Mouse (Mus musculus) intestine, embryonic 14.5 days (tissue): ENCODE data around the gene Ccdc27. TPM values are rescaled to one million over a fixed set of nuclear protein-coding genes. Genes with fewer than 3 reads are reported as not detected.

ENCODE experiments used
- ATAC-seq: fragments of 200-750 bp; cut with Nextera tagmentation; replicated peaks from 2 replicates; pipeline ENCODE4 v1.8.0; 2017; ENCODE audit warnings: low read depth, moderate number of reproducible peaks, moderate TSS enrichment, moderate library complexity; ENCODE audit not compliant: low FRiP score, low TSS enrichment
- DNase-seq: peaks from one replicate; pipeline ENCODE4 v3.0.0-alpha.2; 2018; ENCODE audit warnings: low spot score
- H3K27ac ChIP-seq: fragments of 300-500 bp; sonication (generic); 2 replicates; pipeline ENCODE4 v1.5.1; 2014; ENCODE audit warnings: low read depth, mild to moderate bottlenecking, control low read depth
- H3K27me3 ChIP-seq: fragments of 300-500 bp; sonication (generic); replicated peaks from 2 replicates; pipeline ENCODE4 v1.6.1; 2014; ENCODE audit warnings: low read length, control low read depth; ENCODE audit not compliant: control insufficient read depth, insufficient read depth
- H3K36me3 ChIP-seq: fragments of 300-500 bp; sonication (generic); 2 replicates; pipeline ENCODE4 v1.6.1; 2014; ENCODE audit warnings: low read length, control low read depth; ENCODE audit not compliant: control insufficient read depth, insufficient read depth
- H3K4me1 ChIP-seq: fragments of 300-500 bp; sonication (generic); replicated peaks from 2 replicates; pipeline ENCODE4 v1.6.1; 2014; ENCODE audit warnings: low read length, control low read depth, mixed read lengths; ENCODE audit not compliant: control insufficient read depth, insufficient read depth
- H3K4me2 ChIP-seq: fragments of 300-500 bp; sonication (generic); 2 replicates; pipeline ENCODE4 v1.6.1; 2014; ENCODE audit warnings: low read length
- H3K4me3 ChIP-seq: fragments of 300-500 bp; sonication (generic); 2 replicates; pipeline ENCODE4 v1.5.1; 2014; ENCODE audit warnings: low read depth, low read length, control low read depth, mixed read lengths
- H3K9ac ChIP-seq: fragments of 300-500 bp; sonication (generic); 2 replicates; pipeline ENCODE4 v1.6.1; 2014; ENCODE audit warnings: mild to moderate bottlenecking, low read length
- H3K9me3 ChIP-seq: fragments of 300-500 bp; sonication (generic); 2 replicates; pipeline ENCODE4 v1.6.1; 2016; ENCODE audit warnings: low read length, control low read depth; ENCODE audit not compliant: control insufficient read depth
- WGBS: fragments of 180-500 bp; shearing (Covaris S2); extraction: QIAGEN DNeasy Blood & Tissue Kit; methylation state at CpG from one replicate; pipeline ENCODE4 v1.1.7; 2014; 5-methylcytosine and 5-hydroxymethylcytosine counted together
- polyA plus RNA-seq: library from polyadenylated mRNA; unstranded; fragments of >200 nt; fragmentation: Nextera tagmentation; extraction: Ambion mirVana; gene quantifications from 2 replicates; pipeline ENCODE4 v1.2.1, GENCODE M21; 2014

The Ccdc27 gene
- polyA plus RNA-seq, 1 experiment from 2014 or later: not detected

DNA sequence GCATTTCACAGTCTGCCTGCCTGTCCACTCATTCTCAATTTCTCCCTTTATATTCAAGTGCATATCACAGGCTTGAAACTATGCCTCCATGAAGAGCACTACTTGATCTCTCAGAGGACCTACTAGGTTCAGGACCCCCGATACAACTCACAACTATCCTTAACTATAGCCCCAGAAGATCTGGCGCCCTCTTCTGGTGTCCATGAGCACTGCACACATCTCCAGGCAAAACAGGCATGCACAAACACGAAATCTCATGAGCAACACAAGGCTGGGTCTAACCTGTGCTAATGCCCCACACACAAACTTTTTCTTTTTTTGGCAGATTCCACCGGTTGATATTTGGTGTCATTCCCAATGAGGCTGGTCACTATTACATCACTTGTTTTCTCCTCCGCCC is 3.4 kb upstream of the Ccdc27 start:
- Histone ChIP-seq H3K27ac (no peak overlapping the region), H3K27me3 (no peaks in the 10 kb centered on the region), H3K4me1 (no peaks in the 10 kb centered on the region), H3K36me3 (no peaks in the 10 kb centered on the region), H3K9ac (no peak overlapping the region), H3K4me2 (no peak overlapping the region), H3K4me3 (no peak overlapping the region), H3K9me3 (no peaks in the 10 kb centered on the region)
- WGBS: 69% methylated on average over 5 of the region's 5 CpGs
- DNase-seq (no peak), ATAC-seq (no peak)

DNA sequence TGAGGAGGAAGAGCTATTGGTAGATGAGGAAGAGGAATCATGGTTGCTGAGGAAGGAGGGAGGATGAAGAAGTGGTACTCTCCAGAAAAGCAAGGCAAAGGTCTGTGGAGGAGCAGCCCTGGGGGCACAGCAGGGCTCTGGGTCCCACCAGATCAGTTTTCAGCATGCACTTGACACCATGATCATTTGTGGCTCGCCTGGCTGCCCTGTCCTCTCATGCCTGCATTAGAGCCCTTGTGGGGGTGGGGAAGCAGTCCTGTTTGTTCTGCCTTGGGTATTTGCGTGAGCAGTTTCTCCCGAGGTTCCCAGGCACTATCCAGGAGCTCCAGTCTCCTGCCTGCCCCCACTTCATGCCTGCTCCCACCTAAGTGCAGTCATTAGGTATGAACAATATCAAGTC is 5.4 kb downstream of the Ccdc27 start:
- no peaks in the 10 kb centered on the region for H3K36me3 ChIP-seq
- H3K9me3 ChIP-seq: no peaks in the 10 kb centered on the region
- H3K27ac ChIP-seq: no peak overlapping the region
- no peak overlapping the region for H3K4me3 ChIP-seq
- no peak for ATAC-seq
- no peak for DNase-seq
- no peaks in the 10 kb centered on the region for H3K4me1 ChIP-seq
- H3K4me2 ChIP-seq: no peak overlapping the region
- no peak overlapping the region for H3K9ac ChIP-seq
- H3K27me3 ChIP-seq: no peaks in the 10 kb centered on the region
- WGBS: 35% methylated on average over 3 of the region's 3 CpGs

DNA sequence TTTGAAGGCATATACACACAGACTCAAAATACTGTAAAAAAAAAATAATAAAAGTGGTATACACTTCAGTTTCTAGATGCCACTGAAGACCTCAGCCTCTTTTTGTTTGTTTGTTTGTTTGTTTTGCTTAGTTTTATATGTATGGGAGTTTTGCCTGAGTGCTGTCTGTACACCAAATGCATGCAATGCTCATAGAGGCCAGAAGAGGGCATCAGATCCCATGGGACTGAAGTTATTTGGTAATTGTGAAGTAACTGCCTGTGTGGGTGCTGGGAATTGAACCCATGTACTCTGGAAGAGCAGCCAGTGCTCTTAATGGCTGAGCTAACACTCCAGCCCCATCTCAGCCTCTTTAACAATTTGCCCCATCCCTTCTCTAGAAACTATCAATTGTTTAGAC is 13.8 kb downstream of the Ccdc27 start:
- H3K27ac ChIP-seq: no peak overlapping the region
- H3K4me3 ChIP-seq: no peak overlapping the region
- ATAC-seq (no peak), DNase-seq (no peak)
- H3K4me1 ChIP-seq: peaks cover 12% of the 10 kb centered on the region
- no peak overlapping the region for H3K9ac ChIP-seq
- H3K36me3 ChIP-seq: no peaks in the 10 kb centered on the region
- H3K9me3 ChIP-seq: no peaks in the 10 kb centered on the region
- H3K4me2 ChIP-seq: no peak overlapping the region
- H3K27me3 ChIP-seq: no peaks in the 10 kb centered on the region

DNA sequence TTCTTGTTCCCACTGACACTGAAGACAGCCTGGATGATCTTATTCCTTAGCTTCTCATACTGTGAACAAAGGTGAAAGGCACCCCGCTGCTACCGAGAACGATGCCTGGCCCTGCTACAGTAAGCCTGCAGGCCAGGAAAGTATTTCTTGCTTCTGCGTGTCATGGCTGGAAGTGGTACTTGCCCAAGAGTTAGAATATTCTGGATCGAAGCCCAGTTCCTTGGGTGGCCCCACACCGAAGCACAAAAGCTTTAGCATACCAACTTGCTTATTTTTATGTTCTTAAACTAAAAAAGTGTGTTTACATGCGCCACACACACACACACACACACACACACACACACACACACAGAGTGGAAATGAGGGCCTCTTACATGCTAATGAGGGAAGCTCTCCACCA is 14.4 kb downstream of the Ccdc27 start:
- no peaks in the 10 kb centered on the region for H3K9me3 ChIP-seq
- DNase-seq (no peak), ATAC-seq (no peak)
- H3K27ac ChIP-seq: no peak overlapping the region
- H3K9ac ChIP-seq: no peak overlapping the region
- no peak overlapping the region for H3K4me2 ChIP-seq
- no peaks in the 10 kb centered on the region for H3K27me3 ChIP-seq
- H3K36me3 ChIP-seq: no peaks in the 10 kb centered on the region
- 77% methylated on average over 7 of the region's 7 CpGs for WGBS
- H3K4me3 ChIP-seq: no peak overlapping the region
- peaks cover 12% of the 10 kb centered on the region for H3K4me1 ChIP-seq

DNA sequence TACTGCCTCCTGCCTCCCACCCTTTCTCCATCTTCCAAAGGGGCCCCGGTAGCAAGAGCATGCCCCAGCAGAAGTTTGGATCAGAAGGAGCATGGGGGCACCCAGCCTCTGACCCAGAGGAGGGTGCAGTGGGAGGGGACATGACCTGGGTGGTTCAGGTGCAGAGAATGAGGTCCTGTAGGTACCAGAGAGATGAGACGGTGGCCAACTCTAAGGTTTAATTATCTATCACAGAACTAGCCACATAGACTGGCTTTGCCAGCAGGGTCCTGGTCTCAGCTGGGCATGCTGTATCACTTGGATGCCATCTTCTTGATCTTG is 16.1 kb downstream of the Ccdc27 start:
- no peak for ATAC-seq
- Histone ChIP-seq H3K27me3 (no peaks in the 10 kb centered on the region), H3K36me3 (peaks cover 12% of the 10 kb centered on the region), H3K9ac (peak overlapping the region; percentile 46; the same call in 1 of the 2 replicates), H3K27ac (no peak overlapping the region), H3K9me3 (no peaks in the 10 kb centered on the region), H3K4me3 (peak overlapping the region; percentile 43), H3K4me2 (peak overlapping the region; percentile 70), H3K4me1 (peaks cover 12% of the 10 kb centered on the region)
- 31% methylated on average over 2 of the region's 2 CpGs for WGBS
- DNase-seq: no peak

DNA sequence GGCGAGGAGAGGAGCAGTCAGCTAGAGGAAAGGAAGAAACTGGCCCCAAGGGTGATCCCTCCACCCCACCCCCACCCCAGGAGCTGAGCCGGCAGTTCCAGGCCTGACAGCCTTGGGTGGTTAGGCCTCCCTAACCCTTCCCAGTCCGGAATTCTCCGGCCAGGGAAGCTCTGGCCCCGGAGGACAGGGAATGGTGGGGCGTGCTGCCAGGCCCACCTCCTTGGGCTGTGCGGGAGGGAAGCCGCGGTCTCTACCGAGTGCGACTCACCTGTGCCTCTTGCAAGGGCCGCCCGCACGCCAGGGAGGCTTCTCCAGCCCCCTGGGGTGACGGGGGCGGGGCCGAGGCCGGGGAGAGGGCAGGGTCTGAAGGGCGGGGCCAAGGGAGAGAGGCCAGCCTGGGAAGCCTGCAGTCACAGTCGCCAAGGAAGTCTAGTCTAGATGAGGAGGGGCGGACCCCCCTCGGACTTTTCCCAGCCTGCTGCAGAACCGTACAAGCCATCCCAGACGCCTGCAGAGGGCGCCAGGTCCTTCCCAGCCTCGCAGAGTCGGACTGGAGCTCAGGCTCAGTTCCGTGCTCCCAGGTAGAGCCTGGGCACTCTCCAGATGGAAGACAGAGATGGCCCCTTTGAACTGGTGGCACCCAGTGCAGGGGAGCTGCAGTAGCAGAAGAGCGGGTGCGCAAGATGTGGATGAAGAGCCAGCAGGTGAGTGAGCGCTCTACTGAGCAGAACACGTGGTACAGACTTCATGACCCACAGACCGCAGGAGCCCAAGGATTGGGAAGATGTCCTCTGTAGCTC is 16.6 kb downstream of the Ccdc27 start, which contains the start of gene Smim1:
Gene Smim1, minus strand, starts transcription at position 590 of the 800 bp plus-strand sequence.
- DNase-seq (peak; percentile 89), ATAC-seq (peak; percentile 72)
- no peaks in the 10 kb centered on the region for H3K9me3 ChIP-seq
- peak within 1 kb of the TSS; percentile 49 for H3K27ac ChIP-seq
- H3K4me1 ChIP-seq: peaks cover 12% of the 10 kb centered on the region
- peaks cover 17% of the 10 kb centered on the region for H3K36me3 ChIP-seq
- peak within 1 kb of the TSS; percentile 70 for H3K4me2 ChIP-seq
- H3K27me3 ChIP-seq: no peaks in the 10 kb centered on the region
- H3K9ac ChIP-seq: peak within 1 kb of the TSS; percentile 46
- 2% methylated on average over 33 of the region's 33 CpGs for WGBS
- peak within 1 kb of the TSS; percentile 43 for H3K4me3 ChIP-seq

DNA sequence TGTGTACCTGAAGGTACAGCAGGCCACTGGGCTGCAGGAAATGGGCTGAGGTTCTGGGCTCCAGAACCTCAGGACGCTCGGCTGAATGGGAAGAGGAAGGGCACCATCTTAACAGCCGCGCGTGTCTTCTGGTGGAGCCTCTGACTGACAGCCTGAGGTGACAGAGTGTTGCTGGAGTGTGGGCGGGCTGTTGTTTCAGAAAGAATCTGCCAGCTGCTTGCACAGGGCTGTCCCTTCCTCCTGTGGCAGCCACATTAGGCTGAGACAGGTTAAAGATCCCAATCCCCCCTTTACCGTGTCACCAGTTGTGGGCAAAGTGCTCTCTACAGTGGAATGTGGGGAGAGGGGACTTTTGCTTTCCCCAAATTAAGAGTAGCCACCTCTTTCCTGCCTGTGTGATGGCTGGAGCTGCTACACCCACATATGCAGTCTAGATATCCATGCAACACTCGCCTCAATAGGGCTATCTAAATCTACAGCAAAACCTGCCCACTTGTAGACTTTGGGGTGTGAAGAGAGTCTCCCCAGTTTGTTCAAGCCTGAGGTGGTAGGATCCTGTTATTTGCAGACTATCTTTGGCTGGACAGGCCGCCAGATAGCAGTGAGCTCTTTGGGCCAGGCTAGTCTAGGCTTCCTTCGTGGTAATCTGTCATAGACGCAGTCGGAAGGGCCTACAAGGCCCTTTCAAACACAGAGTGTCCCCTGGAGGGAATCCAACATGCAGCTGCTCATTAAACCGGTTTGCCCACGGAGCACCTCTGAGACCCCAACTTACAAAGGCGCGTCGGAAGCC is 17.6 kb downstream of the Ccdc27 start:
- H3K9me3 ChIP-seq: no peaks in the 10 kb centered on the region
- DNase-seq (no peak), ATAC-seq (no peak)
- peaks cover 26% of the 10 kb centered on the region for H3K36me3 ChIP-seq
- H3K9ac ChIP-seq: peak overlapping the region; percentile 46
- peak overlapping the region; percentile 49 for H3K27ac ChIP-seq
- H3K4me3 ChIP-seq: peak overlapping the region; percentile 43
- H3K4me1 ChIP-seq: peaks cover 12% of the 10 kb centered on the region
- 30% methylated on average over 17 of the region's 17 CpGs for WGBS
- peak overlapping the region; percentile 70 for H3K4me2 ChIP-seq
- no peaks in the 10 kb centered on the region for H3K27me3 ChIP-seq

DNA sequence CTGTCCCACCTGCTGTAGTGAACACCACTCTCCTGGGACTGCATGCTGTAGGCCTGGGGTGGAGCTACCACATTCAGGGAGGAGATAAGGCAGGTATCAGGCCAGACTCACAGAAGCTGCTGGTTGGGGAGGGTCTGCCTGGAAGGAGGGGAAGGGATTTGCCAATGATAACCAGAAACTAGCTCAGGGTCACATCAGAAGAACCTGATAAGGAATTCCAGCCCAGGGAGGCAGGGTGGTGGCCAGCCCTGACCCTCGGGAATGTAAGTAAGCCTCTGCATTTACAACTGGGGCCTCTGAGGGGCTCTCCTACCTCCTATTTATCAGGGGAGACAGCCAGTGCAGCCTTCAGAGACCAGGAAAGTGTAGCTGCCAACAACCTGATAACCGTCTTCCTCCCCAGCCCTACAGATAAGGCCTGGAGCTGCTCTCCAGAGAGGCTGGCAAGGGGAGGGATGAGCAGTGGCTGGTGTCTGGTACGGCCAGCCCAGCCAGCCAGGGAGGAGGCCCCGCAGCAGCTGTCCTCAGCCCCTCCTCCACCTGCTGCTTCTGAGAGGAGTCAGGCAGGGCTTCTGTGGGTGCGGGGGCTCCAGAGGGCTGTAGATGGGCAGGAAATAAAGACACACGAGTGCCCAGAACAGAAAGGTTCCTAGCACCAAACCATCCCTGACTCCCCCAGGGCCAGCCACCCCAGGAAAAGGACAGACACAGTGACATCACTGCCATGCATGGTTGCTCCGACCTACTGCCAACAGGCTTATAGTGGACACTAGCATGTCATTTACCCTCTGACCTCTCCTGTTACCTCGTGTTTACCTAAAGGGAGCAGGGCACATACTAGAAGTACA is 18.5 kb downstream of the Ccdc27 start:
- Histone ChIP-seq H3K27me3 (no peaks in the 10 kb centered on the region), H3K4me1 (peaks cover 12% of the 10 kb centered on the region), H3K9me3 (no peaks in the 10 kb centered on the region), H3K4me2 (peak overlapping the region; percentile 70), H3K27ac (peak overlapping the region; percentile 60), H3K4me3 (peak overlapping the region; percentile 43; the same call in 1 of the 2 replicates), H3K36me3 (peaks cover 36% of the 10 kb centered on the region), H3K9ac (no peak overlapping the region)
- ATAC-seq (peak; percentile 40), DNase-seq (peak; percentile 65)
- WGBS: 9% methylated on average over 8 of the region's 8 CpGs
